ENCODE assay signal across 8 mouse cellular contexts in genomic region chr5:115556217-115556616, GRCm38 (mm10). TPM values are rescaled to one million over a fixed set of nuclear protein-coding genes. Genes with fewer than 3 reads are reported as not detected.
DNase-seq lines count a peak whose midpoint lies in the region; ATAC-seq lines count a peak whose summit lies in the region.

No protein-coding gene starts in this region.

- peaks cover 47% of the 10 kb centered on the region for H3K36me3 ChIP-seq in midbrain, embryonic 10.5 days
- peaks cover 9% of the 10 kb centered on the region; the same call in 1 of the 2 replicates for H3K36me3 ChIP-seq in midbrain, embryonic 16.5 days (ENCODE audit: control insufficient read depth, insufficient read depth, low read length)

- no peaks in the 10 kb centered on the region for H3K9me3 ChIP-seq in midbrain, embryonic 10.5 days (replicated peaks)
- no peaks in the 10 kb centered on the region for H3K9me3 ChIP-seq in midbrain, embryonic 16.5 days (replicated peaks; ENCODE audit: control insufficient read depth, low read length, poor library complexity, severe bottlenecking)

- H3K4me3 ChIP-seq in midbrain, embryonic 10.5 days, result no peak overlapping the region
- H3K4me3 ChIP-seq in midbrain, embryonic 16.5 days (ENCODE audit: low read depth, low read length), result no peak overlapping the region

- H3K4me1 ChIP-seq in midbrain, embryonic 10.5 days, result peaks cover 19% of the 10 kb centered on the region
- H3K4me1 ChIP-seq in midbrain, embryonic 16.5 days (ENCODE audit: control insufficient read depth, insufficient read depth, low read length), result peaks cover 11% of the 10 kb centered on the region

- no peak overlapping the region for H3K27ac ChIP-seq in midbrain, embryonic 10.5 days (replicated peaks)
- H3K27ac ChIP-seq in midbrain, embryonic 16.5 days (ENCODE audit: low read length), result no peak overlapping the region

- H3K4me2 ChIP-seq in midbrain, embryonic 16.5 days (ENCODE audit: low read length), result no peak overlapping the region

- H3K9ac ChIP-seq in midbrain, embryonic 16.5 days (ENCODE audit: low read depth, low read length), result no peak overlapping the region

- peak; percentile 79 for DNase-seq in midbrain, embryonic 10.5 days (ENCODE audit: low spot score)
- DNase-seq in brain, adult 2 months (ENCODE audit: low read depth, low spot score), result peak; percentile 91
- DNase-seq in kidney, adult 9 months, result peak; percentile 89
- DNase-seq in liver, result peak; percentile 78
- peak; percentile 92 for DNase-seq in retina, embryonic 14.5 days (ENCODE audit: low spot score)
- peak; percentile 74 for DNase-seq in thymus, postnatal 4 days

- 15% methylated on average over 8 of the region's 8 CpGs for WGBS in midbrain, embryonic 10.5 days
- 9% methylated on average over 8 of the region's 8 CpGs for WGBS in midbrain, embryonic 16.5 days

- no peak for ATAC-seq in midbrain, embryonic 16.5 days
- peak; percentile 55 for ATAC-seq in erythroid progenitor cell, adult 5-6 weeks (replicated peaks; ENCODE audit: low FRiP score, poor library complexity, severe bottlenecking)

- no peaks in the 10 kb centered on the region for H3K27me3 ChIP-seq in midbrain, embryonic 10.5 days (ENCODE audit: low read depth, poor library complexity, severe bottlenecking)
- H3K27me3 ChIP-seq in midbrain, embryonic 16.5 days (ENCODE audit: control insufficient read depth, insufficient read depth, low read depth, low read length), result no peaks in the 10 kb centered on the region

RNA-seq across cellular contexts. Expression of gene Rplp0, which starts 3.0 kb away (rescaled TPM):
- polyA plus RNA-seq in midbrain, embryonic 10.5 days (2016; fragmentation: Nextera tagmentation; extraction: Ambion mirVana), result 1,126 and 1,338 TPM in 2 replicates
- polyA plus RNA-seq in midbrain, embryonic 16.5 days (2015; fragmentation: Nextera tagmentation; extraction: Ambion mirVana), result 794 and 826 TPM in 2 replicates
- total RNA-seq in erythroid progenitor cell, adult 5-6 weeks (2015; ENCODE audit: low replicate concordance), result 1,000 and 1,025 TPM in 2 replicates
- 380 and 735 TPM in 2 replicates for total RNA-seq in erythroid progenitor cell, adult 5-6 weeks (2017; ENCODE audit: low replicate concordance)

RNA-seq across cellular contexts. Expression of gene Gcn1l1, which starts 8.8 kb away (rescaled TPM):
- polyA plus RNA-seq in midbrain, embryonic 10.5 days (2016; fragmentation: Nextera tagmentation; extraction: Ambion mirVana), result 52.5 and 61.2 TPM in 2 replicates
- 45.1 and 46.7 TPM in 2 replicates for polyA plus RNA-seq in midbrain, embryonic 16.5 days (2015; fragmentation: Nextera tagmentation; extraction: Ambion mirVana)
- 9.4 and 17.6 TPM in 2 replicates for total RNA-seq in erythroid progenitor cell, adult 5-6 weeks (2015; ENCODE audit: low replicate concordance)
- 13.7 and 14.1 TPM in 2 replicates for total RNA-seq in erythroid progenitor cell, adult 5-6 weeks (2017; ENCODE audit: low replicate concordance)

RNA-seq across cellular contexts. Expression of gene Pxn, which starts 49.7 kb away (rescaled TPM):
- 27.9 and 28.9 TPM in 2 replicates for polyA plus RNA-seq in midbrain, embryonic 10.5 days (2016; fragmentation: Nextera tagmentation; extraction: Ambion mirVana)
- polyA plus RNA-seq in midbrain, embryonic 16.5 days (2015; fragmentation: Nextera tagmentation; extraction: Ambion mirVana), result 18.3 and 18.5 TPM in 2 replicates
- 18.9 and 24.5 TPM in 2 replicates for total RNA-seq in erythroid progenitor cell, adult 5-6 weeks (2015; ENCODE audit: low replicate concordance)
- total RNA-seq in erythroid progenitor cell, adult 5-6 weeks (2017; ENCODE audit: low replicate concordance), result 11.1 and 21.2 TPM in 2 replicates
